Mouse (Mus musculus) lung, postnatal 0 days (tissue): ENCODE measurements around the gene Tmprss6.
A peak's percentile ranks its signal among the peaks of the same experiment; 100 is the strongest.

Experiments used
- CTCF ChIP-seq: IDR thresholded peaks from 2 replicates; pipeline ENCODE4 v1.5.1; 2016; ENCODE audit warnings: antibody characterized with exemption, mild to moderate bottlenecking
- EP300 ChIP-seq: IDR thresholded peaks from 2 replicates; pipeline ENCODE4 v1.6.1; 2016; ENCODE audit warnings: antibody characterized with exemption, mild to moderate bottlenecking, control low read depth

- TF ChIP-seq CTCF (peak; percentile 95), EP300 (peak; percentile 58)
These were observed 20.5 kb downstream of the Tmprss6 start for GRCm38 (mm10) chr15:78447746-78448535.
